Mouse (Mus musculus) natural killer cell, adult 2 months (primary cell): ENCODE results near the gene Tfap4.
A peak's percentile ranks its signal among the peaks of the same experiment; 100 is the strongest.
"Not testable (repeated sequence)": the region's sequence is repeated elsewhere in the genome, so short reads cannot be mapped to it uniquely, and the experiment has no call there.

Experiments
- DNase-seq, 2 experiments: peaks; one replicate each; pipeline ENCODE4 v3.0.0; 2022; ENCODE audit warnings: low spot score in 2 of 2

The Tfap4 gene

DNA sequence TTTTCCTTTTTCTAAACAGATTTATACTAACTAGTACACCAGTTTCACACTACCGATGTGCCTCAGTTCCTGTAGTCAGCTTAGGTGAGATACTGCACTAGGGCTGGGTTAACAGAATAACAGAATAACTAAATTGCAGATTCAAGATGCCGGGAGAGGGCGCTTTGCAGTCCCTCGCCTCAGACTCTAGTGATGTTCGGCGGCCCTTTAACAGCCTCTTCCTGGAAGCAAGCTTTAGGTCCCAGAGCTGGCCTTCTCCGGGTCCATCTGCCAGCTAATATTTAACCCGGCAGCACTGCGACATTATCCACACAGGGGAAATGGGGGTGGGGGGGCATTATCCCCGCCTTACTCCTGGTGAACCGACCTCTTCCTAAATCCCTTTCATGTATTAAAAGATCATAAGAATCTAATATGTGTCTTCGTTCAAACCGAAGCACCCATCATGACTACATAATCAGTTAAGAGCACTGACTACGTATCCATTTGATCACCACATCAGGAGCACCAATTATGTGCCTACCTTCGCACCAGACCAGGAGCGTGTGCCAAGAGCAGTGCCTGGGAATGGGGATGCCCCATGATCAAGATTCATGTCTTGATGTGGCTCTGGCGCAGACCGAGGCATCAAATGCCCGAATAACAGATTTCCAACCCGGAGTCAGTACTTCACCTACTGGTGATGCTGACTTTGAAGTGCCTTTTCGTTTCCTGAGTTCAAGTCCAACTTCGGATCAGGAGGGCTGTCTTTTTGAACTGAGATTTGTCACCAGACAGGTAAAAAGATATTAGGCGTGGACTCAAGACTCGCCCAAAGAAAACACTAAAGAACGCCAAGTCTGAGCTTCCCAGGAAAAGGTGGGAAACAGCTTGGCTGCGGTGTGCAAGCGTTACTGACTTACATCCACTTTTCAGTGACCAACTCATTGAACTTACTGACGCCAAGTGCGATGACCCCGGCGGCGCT is 33.5 kb upstream of the Tfap4 start:
- DNase-seq = peak; percentile 29 to 42

DNA sequence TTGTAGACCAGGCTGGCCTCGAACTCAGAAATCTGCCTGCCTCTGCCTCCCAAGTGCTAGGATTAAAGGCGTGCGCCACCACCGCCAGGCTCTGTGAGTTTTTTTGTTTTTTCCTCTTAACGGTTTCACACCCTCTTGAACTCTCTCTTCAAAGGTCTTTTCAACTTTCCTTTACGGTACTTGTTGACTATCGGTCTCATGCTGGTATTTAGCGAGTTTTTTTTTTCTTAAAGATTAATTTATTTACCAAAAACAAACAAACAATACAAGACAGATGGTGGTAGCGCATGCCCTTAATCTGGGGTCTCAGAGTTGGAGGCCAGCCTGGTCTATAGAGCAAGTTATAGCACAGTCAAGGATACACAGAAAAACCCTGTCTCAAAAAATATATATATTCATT is 30.6 kb upstream of the Tfap4 start:
- DNase-seq = no peak

DNA sequence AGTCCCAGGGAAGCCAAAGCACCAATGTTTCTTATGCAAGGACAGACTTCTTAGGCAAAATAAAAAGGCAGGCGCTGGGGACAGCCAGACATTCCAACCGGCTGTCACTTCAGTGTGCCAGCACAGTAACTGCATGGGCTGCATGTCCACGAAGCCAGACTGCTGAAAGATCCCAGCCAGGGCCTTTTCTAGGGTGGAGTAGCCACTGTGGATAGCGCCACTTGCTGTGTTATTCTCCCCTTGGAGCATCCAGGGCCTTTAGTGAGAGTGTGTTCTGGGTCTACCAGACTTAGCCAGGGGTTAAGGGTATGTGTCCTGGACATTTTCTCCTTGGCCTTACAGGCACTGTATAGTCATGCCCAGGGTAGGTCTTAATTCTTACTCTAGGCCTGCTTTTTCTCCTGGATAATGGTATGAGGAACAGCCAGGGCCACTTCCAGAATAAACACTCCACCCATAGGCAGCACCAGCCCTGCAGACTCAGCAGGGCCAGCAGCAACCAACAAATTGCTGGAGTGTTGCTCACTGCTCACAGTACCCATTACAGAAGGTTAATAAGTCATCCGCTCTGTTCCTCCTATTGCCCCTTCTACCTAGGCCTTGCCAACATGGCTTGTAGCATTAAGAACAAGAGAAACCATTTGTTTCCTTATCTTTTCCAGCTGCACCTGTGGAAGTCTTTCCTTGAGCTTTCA is 28.0 kb upstream of the Tfap4 start:
- DNase-seq = no peak

DNA sequence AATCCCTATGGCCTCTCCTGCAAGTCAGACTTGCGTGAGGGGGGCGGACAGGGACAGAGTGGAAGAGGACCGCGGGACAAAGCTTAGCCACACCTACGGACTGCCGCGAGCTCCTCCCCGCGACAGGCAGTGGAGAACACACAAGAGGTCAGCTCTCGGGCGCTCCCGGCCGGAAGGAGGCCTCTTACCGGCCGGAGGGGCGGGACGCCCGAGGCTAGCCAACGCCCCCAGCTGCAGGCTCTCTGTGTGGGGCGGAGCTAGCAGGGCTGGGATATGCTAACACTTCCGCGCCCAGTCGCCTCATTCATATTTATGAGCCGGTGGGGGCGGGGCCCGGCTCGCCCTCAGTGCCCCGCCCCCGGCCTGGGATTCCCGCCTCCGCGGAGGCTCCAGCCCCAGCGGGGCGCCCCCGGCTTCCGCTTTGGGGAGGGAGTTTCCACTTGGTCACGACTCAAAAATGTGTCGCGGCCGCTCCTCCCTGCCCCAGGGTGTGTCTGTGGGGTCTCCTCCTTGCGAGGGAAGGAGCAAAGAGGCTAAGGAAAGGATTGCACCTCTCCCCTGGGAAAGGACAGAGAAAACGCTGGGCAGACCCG is 27.0 kb upstream of the Tfap4 start:
- DNase-seq = peak; percentile 96

DNA sequence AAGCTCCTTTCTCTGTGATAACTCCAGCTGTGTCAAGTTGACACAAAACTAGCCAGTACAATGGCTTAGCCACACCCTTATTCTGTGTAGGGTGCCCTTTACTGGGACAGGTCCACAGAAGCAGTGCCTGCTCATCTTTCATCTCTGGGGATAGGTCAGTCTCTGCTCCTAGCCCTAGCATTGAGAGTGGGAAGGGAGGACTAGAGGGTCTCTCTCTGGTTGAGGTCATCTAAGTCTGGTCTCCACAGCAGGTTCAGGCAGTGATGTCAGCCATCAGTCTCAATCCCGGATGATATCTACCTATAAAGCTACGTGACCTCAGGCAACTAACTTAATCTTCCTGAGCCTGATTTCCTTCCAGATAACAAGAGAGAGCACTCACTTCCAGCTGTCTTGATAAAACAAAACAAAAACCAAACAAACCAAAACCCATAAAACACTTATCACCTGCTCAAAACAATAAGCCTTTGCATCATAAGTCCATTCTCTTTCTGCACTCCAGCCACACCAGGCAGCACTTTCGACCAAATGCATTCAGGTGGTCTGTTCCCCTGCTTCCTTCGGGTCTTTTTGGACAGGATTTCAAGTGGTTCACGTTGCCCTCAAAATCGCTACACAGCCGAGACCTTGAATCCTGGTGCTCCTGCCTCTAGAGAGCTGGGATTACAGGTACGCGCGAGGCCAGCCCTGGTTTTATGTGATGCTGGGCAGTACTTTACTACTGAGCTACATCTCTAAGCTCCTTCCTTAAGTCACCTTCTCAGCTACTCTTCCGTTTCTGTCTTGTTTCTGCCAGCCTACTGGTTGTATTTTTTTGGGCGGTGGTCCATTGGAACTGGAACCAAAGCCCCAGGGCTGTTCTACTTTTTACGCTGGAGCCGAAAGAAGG is 26.2 kb upstream of the Tfap4 start:
- peak in 1 of 2 experiments; percentile 10 for DNase-seq

DNA sequence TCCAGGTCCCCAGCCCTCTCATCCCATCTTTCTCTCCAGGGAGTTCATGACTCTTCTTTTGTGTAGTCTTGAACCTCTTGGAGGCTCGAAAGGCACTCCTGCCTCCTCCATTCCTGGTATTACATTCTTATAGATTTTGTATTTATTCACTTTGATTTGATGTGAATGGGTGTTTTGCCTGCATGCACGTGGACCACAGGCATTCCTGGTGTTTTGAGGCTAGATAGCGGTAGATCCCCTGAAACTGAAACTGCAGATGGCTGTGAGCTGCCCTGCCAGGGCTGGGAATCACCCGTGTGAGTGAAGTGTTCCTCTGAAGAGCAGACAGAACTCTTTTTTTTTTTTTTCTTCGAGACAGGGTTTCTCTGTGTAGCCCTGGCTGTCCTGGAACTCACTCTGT is 24.8 kb upstream of the Tfap4 start:
- DNase-seq = no peak

DNA sequence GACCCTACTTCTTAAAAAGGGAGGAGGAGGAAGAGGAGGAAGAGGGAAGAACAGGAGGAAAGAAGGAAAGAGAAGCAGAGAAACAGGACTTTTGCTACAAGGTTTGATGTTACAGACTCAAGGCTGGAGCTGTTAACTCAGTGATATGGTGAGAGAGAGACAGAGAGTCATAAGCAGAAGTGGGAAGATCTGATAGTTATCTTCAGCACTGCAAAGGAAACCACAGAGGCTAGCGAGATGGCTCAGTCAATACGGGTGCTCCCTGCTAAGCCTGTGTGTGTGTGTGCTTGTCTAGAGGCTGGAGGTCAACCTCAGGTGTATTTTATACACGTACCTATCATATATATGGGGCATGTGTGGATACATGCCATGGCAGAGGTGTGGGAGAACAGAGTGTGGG is 24.2 kb upstream of the Tfap4 start:
- peak; percentile 31 to 33 for DNase-seq

DNA sequence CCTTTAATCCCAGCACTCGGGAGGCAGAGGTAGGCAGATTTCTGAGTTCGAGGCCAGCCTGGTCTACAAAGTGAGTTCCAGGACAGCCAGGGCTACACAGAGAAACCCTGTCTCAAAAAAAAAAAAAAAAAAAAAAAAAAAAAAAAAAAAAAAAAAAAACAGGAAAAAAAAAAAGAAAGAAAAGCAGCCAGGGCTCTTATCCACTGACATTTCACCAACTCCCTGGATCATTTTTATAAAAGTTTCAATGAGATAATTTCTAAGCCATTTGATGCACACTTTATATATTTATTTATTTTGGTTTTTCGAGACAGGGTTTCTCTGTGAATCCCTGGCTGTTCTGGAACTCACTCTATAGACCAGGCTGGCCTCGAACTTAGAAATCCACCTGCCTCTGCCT is 21.5 kb upstream of the Tfap4 start:
- not testable (repeated sequence) for DNase-seq

DNA sequence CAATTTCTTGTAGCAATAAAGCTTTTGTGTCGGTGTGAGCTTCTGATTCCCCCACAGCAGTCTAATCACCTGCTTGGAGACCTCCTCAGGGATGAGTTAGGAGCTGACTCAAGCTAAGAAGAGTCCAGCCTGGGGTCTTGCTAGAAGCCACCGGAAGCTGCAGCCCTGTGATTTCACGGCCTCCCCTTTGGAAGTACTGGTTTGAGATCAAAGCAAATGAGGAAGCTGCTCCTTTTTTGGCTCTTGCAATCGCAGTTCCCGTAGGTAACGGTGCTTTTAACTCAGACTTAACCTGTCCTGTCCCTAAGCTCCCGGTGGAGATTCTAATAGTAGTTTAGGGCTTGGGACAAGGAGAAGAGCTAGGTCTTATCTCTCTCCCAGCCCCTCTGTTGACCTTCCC is 19.0 kb upstream of the Tfap4 start:
- DNase-seq = no peak

DNA sequence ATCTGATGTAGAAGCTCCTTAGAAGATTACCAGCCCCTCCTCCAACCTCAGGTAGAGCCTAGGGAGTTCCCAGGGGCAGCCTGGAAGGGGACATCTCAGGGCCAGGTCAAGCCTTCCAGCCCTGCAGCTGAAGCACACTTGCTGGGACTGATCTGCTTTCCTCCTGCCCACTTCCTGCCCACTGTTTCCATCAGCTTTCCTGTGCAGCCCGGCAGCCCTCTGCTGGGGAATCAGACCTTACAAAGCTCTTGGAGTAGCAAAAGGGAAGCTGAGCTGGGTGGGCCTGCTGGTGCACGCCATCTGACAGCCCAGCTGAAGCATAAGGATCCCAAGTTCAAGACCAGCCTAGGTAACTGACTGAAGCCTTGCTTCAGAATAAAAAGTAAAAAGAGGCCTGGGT is 17.2 kb upstream of the Tfap4 start:
- DNase-seq = no peak

DNA sequence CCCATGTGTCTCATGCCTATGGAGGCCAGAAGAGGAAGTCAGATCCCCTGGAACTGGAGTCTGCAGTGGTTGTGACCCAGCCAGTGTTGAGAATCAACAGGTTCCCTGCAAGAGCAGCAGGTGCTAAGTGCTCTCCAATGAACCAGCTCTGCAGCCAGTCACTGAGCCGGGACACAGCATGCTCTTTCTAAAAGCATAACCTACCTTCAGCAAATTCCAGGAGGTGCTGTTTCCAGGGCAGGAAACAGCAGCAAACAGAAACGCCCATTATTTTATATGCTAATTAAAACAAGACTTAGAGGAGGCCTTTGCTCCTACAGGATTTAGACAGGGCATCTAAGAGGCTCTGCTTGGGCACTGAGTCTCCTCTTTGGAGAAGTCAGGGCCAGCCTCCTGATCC is 16.4 kb upstream of the Tfap4 start:
- DNase-seq = no peak

DNA sequence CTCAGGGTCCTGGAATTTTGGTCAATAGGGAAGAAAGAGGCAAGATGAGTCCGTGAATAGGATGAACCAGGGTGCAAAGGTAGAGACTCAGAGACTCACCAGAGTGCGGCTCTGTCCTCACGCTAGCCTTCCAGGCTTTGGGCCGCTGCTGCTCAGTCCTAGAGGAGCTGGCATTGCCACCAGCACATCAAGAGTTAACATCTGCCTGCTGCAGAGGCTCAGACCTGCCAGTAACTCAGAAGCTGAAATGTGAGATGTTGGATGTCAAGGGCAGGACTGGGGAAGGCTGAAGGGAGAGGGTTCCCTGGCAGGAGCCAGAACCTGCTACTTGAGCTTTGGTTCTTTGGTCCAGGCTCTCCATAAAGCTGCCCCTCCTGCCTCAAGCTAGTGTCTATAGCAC is 11.1 kb upstream of the Tfap4 start:
- DNase-seq = no peak

DNA sequence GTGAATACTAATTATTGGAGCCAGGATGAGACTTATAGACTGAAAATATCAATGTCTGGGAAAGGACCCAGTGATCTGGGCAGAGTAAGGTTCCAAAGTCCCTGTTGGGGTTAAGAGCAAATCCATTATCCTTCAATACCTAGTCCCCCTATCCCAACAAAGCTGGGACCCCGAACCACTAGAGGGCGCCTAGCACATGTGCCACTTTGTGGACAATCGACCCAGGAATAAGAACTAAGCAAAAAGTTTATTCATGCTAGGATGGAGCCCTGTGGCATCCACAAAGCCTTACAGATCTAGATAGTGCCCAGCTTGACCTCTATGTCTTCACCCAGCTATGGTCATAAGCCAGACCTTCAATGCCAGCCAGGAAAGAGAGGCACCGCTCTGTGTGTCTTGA is 8.3 kb upstream of the Tfap4 start:
- DNase-seq = peak; percentile 58 to 73

DNA sequence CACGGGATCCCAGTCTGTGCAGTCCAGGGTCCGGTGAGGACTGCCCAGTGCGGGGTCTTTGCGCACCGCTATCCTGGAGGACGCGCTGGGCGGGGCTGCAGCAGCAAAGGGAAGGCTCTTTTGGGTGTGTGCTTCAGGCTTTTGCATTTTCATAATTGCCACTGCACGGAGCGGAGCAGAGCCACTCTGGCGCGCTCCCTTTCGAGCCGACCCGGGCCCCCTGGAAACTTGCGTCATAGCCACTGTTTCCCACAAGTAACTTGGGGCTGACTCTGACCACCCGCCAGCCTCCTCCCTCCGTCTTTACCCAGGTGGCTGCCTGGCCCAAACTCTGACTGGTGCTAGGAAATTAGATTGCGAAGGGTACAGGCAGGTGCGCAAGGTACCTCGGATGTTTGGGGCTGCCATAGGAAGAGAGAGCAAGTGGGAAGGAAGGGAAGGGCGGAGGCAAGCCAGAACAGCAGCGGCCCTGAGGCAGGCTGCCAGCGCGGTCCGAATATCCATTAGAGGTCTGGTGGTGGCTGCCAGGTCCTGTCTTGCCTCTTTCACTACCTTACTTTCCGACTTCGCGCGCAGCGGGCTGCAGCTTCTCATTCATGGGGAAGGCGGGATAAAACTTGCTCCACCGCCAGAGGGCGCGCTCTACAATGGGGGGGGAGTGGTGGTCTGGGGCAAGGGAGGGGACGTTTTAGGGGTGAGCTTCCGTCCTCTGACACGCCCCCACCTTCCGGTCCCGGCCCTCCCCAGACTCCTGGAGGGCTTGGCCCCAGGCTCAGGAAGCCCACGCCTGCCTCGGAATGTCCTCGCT is 695 bp upstream of the Tfap4 start:
- peak; percentile 56 to 69 for DNase-seq

DNA sequence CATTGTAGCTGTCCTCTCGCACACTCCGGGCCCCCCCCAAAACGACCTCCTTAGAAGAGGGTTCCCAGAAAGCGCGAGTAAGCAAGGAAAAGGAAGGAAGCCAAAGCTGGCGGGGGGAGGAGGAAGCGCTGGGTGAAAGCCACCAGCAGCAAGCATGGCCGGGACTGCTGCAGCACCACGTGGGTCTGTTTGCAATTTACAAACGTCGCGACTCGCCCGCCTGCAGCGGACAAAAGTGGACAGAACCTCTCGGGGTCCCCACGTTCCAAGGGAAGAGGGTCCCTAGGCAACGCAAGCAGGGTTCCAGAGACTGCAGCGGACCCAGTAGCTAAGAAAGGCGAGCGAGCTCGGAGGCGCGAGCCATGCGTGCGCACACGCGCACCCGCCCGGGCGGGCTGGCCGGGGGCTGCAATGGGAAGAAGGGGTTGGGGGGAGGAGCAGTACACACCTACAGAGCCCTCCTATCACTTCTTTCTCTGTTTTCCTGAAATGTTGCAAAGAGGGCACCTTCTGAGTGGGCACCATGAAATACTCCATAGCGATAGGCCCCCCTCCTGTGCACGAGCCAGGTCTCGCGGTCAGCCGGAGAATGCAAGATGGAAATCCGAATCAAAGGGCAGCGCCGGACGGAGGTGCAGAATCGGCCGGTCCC is 548 bp downstream of the Tfap4 start:
- DNase-seq = peak in 1 of 2 experiments; percentile 45

DNA sequence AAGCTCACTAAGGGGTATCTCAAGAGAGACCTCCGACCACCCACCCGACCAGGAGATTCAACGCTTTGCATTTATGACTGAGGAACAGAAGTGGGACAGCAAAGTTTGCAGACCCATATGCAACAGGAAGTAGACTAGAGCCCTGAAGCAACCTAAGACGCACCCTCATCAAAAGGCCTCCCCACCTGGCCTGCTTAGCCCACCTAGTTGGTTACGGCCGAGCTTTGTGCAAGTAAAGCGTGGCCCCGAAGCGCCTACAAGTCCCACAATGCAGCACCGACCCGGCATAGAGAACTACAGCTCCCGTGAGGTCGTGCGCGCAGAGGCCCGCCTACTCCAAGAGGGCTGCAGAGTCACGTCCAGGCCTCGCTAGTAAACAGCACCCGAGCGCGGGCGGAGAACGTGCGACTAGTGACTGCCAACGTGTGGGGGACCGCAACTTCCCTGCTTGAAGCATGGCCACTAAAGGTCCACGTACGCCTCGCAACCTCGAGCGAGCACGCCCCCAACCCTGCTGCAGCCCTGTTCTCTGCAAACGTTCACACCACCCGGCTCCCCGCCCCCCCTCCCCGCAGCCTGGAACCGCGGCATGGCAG is 1.2 kb downstream of the Tfap4 start:
- DNase-seq = peak; percentile 84 to 87

DNA sequence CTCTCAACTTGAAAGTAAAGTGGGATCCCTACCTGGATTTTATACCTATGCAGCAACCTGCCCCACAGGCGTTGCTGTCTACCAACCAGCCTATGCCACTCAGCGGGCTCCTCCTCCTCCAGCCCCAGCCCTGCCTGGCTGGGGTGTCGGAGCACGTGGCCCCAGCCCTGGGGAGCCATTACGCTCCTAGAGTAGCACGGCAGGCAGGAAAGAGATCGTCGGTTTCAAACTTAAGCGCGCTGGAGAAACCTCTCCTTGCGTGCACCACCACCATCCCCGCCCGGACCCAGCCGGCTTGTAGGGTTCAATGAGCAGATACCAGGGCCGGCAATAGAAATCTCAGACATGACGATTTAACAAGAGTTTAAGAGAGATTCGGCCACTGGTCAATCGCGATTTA is 1.7 kb downstream of the Tfap4 start:
- DNase-seq = peak; percentile 50 to 64

DNA sequence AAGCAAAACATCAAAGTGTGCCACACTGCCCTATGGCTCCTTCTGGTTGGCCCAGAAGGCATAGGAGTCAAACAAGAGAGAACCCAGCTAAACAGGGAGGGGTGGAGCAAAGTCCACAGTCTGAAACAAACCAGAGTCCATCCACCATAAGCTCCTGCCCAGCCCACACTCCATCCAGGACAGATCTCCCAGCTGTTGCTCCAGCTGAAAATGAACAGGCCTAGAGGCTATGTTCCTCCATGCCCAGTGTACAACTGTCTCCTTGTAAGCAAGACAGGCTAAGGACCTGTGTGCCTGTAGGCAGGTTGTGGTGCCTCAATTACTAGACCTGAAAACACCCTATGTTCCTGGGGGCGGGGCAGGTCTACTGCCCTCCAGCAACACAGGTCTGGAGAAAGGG is 2.6 kb downstream of the Tfap4 start:
- DNase-seq = no peak

DNA sequence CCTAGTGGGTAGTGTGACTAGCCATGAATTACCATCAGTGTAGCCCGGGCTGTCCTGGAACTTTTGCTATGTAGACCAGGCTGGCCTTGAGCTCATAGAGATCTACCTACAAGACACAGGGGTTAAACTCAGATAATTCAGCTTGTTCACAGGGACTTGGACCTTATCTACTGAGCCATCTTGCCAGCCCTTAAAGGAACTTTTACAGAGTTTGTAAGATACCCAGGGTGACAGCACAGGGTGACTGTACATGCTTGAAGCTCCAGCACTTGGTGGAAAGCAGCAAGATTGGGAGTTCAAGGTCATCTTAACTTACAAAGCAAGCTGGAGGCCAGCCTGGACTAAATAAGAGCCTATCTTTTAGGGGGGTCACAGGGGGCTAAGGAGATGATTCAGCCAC is 4.1 kb downstream of the Tfap4 start:
- no peak for DNase-seq
